Mouse (Mus musculus): ENCODE results near the gene Akap7. TPM values are rescaled to one million over a fixed set of nuclear protein-coding genes. Genes with fewer than 3 reads are reported as not detected.

Gene Akap7
- total RNA-seq, 2 experiments from 2014 or later, result 14.7 to 20.7 TPM

DNA sequence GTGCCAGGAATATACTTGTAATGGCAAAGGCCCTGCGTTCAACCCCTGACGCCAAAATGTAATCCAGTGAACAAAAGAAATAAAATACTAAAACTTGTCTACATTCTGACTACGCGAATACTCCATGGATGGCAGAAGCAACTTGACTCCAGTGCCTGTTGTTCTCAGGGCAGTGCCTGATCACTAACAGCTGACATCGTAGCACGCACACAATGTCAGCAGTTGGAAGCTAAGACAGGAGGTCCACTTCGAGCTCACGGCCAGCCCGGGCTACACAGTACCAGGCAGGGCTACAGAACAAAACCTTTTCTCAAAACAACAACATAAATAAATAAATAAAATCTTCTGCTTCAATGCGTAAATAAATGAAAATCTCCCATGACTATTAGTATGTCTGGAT, 46.9 kb downstream of the Akap7 start:
- DNase-seq (ENCODE audit: low spot score), result no peak

DNA sequence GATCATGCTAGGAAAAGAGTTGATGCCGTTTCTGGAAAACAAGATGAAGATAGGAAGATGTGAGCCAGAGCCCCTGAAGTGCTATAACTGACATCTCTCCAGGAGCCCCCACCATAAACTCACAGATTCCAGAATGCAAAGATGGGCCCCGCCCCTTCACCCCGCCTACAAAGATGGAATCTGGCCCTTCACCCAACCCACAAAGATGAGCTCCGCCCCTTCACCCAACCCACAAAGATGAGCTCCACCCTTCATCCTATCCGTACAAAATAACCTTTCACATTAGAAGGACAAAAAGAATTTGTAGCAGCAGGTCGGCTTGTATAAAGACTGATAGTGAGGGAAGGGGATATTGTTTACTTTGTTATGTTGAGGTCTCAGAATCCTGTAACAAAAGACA, 49.5 kb downstream of the Akap7 start:
- no peak for DNase-seq (ENCODE audit: low spot score)

GRCm38 (mm10) chr10:25257466-25257865, 50.2 kb downstream of the Akap7 start:
- DNase-seq (ENCODE audit: low spot score), result no peak

DNA sequence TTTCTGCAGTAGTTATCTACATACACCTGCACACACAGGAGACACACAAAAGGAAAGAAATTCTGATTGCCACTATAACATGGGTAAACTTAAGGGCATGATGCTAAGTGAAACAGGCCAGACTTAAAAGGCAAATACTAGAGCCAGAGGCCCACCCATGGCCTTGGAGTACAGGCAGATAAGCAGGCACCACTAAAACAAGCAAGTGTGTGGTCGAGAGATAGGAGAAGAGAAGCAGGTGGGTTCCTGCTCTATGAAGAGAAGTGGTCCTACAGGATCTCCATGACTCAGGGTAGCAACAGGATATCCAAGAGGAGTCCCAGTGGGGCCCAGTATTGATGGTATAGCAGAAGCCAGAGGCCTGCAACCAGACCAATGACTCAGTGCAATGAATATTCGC, 54.2 kb downstream of the Akap7 start:
- DNase-seq (ENCODE audit: low spot score), result no peak

DNA sequence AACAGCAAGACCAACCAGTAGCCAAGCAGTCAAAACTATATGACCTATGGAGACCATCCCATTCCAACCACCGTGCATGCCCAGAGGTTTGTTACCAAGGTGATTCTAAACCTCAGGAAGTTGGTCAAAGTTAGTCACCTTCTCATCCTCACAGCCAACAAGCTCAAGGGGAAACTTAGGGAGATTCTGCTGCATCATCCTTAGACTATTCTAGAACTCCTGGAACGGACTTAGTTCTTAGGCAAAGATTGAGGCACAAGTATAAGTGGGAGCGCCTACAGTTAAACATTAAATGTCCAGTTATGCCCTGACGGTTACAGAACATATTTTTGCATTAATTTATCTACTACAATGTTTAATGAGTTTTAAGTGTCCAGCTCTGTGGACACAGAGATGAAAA, 54.7 kb downstream of the Akap7 start:
- DNase-seq (ENCODE audit: low spot score), result no peak

DNA sequence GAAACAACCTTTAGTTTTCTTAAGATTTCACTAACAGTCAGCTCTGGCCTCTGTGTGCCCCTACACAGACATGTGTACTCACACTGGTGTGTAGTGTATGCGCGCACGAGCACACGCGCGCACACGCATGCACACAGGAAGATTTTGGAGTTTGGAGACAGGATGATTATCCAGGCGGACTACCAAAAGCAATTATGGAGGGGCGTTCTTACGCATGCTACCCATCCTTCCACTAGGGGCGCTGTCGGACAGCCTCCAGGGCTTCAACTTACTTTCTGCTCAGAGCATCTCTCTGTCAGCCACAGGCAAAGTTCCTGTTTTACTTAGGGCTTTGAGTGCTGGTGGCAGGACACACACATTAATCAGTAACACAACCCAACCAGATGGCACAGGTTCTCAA, 57.6 kb downstream of the Akap7 start:
- DNase-seq (ENCODE audit: low spot score), result peak; percentile 52

- DNase-seq (ENCODE audit: low spot score), result no peak
Observed at GRCm38 (mm10) chr10:25246173-25246572, 61.5 kb downstream of the Akap7 start.

- peak; percentile 12 for DNase-seq (ENCODE audit: low spot score)
Observed at GRCm38 (mm10) chr10:25239156-25239555, 68.5 kb downstream of the Akap7 start.

GRCm38 (mm10) chr10:25234080-25234479, 73.6 kb downstream of the Akap7 start:
- DNase-seq (ENCODE audit: low spot score), result no peak

DNA sequence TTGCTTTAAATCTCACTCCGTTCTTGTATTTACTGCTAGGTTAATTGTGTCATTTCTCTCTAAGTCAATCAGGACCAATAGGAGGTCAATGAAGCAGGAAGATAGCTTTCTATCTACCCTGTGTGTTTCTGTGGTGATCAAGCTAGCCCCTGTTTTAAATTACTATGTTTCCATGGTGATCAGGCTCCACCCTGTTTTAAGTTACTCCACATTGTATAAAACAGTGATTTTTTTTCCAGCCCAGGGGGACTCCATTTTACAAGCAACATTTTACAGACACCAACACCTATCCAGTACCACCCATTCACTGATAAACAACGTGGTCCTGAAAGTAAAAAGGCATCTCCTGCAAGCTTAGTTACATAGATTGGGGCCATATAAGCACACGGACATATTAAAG, 75.0 kb downstream of the Akap7 start:
- DNase-seq (ENCODE audit: low spot score), result no peak

DNA sequence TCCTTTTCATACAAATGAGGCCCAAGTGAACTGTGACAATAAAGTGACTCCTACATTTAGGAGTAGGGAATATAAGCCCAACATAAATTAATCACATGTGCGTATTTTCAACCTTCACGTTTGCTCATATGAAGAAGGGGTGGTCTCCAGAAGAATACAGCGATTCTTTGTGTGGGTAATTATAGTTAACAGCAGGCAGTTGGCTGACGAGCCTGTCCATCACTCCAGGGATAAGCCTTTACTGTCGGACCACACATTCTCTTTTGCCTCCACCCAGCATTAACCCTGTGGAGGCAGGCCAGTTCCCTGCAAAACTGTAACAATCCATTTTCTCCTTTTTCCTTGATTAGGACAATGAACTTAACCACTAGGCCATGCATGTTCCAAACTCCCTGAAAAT, 76.3 kb downstream of the Akap7 start:
- no peak for DNase-seq (ENCODE audit: low spot score)

DNA sequence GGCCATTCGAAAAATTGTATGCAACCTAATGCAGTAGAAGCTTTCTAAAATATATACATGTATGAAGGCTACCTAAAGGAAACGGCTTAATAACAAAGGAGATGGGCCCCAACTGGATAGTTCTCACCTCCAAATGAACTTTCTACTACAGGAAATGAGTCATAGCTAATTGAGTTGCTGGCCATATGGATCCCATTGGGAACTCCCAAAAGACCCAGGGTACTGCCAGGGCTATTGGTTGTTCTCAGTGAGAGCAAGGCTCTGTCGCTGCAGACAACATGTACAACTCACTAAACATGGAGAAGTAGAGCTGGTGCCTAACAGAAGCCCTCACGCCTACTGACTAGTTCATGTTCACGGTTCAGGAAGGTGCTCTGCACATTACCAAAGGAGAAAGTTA, 83.3 kb downstream of the Akap7 start:
- DNase-seq (ENCODE audit: low spot score), result no peak

DNA sequence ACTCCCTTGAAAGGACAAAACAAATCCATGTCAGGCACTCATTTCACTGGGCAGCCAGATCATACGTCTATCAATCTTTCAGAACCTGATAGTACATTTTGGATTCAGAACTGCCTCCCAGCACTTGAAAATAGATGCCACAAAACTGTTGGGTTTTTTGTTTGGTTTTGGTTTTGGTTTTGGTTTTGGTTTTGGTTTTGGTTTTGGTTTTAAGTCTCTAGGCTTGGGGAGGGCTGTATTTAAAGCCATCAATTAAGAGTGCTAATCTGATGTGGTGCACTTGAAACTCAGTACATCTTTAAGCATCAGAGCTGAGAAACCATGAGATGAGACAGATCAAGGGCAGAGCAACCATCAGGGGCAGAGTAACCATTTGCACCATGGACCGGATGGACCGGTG, 86.9 kb downstream of the Akap7 start:
- DNase-seq (ENCODE audit: low spot score), result no peak

GRCm38 (mm10) chr10:25219901-25220495, 87.7 kb downstream of the Akap7 start:
- no peak for DNase-seq (ENCODE audit: low spot score)

DNA sequence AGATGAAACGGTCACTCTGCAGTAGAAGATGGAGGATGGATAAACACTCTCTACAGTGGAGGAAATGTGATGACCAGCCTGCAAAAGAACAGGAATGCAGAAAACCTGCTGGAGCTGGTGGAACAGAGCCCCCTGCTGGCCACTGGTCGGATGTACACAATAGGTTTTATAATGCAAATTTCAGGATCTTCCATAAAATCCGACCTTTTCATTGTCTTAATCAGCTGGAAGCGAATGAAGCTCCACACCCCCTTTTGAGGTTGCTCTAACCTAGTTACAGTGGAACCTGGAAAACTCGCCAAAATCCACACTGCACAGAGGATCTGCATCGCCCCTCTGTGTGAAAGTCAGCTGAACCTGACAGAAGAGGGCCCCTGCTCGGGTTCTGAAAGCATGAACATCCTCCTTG, 88.4 kb downstream of the Akap7 start:
- peak; percentile 42 for DNase-seq (ENCODE audit: low spot score)

DNA sequence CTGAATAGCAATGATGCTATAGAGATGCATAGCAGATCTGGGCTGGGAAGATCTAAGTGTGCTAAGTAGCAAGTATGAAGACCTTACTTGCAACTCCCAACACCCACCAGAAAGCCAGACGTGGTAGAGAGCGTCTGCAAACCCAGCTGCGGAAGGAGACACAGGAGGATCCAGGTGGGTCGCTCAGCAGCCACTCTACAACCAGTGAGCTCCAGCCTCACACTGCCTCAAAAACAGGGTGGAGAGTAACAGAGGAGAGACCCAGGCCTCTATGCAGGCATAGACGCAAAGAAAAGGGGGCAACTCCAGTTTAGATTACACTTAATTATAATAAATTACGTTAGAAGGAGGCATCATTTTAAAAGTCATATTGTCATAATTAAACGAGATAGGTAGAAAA, 88.9 kb downstream of the Akap7 start:
- no peak for DNase-seq (ENCODE audit: low spot score)

- no peak for DNase-seq (ENCODE audit: low spot score)
Observed at GRCm38 (mm10) chr10:25215977-25216376, 91.7 kb downstream of the Akap7 start.

DNA sequence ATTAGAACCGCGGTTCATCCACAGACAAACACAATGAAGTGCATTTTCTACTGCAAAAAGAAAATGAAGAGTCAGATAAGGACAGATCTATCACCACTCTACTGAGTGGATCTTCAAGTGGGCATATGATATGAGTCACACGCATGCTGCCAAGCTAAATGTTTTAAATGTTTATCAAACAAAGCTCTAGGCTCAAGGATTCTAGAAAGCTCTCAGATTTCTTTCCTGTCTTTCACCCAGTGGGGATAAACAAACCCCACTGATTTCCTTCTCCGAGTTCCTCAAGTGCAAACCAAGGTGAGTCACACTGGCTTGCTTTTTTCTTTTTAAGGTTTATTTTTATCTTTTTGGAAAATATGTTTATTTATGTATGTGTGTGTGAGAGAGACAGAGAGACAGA, 94.0 kb downstream of the Akap7 start:
- no peak for DNase-seq (ENCODE audit: low spot score)

- no peak for DNase-seq (ENCODE audit: low spot score)
Observed at GRCm38 (mm10) chr10:25208619-25209018, 99.1 kb downstream of the Akap7 start.

GRCm38 (mm10) chr10:25207866-25208265, 99.8 kb downstream of the Akap7 start:
- DNase-seq (ENCODE audit: low spot score), result no peak

DNA sequence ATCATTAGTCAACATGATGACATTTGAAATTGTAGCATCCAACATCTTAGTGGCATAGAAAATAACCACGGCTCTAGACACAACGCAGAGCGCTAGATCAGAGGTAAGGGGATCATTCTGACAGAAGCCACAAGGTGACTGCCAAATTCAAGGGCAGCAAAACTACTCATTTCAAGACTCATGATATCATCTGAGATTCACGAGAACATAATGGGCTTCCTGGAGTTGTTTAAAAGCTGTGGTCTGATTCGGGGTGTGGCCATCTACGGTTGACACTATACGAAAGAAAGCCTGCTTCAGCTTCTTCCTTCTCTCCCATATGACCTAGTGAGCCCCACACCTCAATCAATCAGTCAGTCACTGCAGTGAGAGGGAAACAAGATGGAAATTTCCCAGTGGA, 107.0 kb downstream of the Akap7 start:
- no peak for DNase-seq (ENCODE audit: low spot score)

GRCm38 (mm10) chr10:25199510-25200353, 107.9 kb downstream of the Akap7 start:
- peak; percentile 32 for DNase-seq (ENCODE audit: low spot score)

- DNase-seq (ENCODE audit: low spot score), result no peak
Observed at GRCm38 (mm10) chr10:25198575-25198974, 109.1 kb downstream of the Akap7 start.
